Mouse (Mus musculus) heart, embryonic 11.5 days (tissue): ENCODE data around the gene Ankrd61. TPM values are rescaled to one million over a fixed set of nuclear protein-coding genes. Genes with fewer than 3 reads are reported as not detected.

Experiments used
- ATAC-seq: fragments of 200-750 bp; cut with Nextera tagmentation; replicated peaks from 2 replicates; pipeline ENCODE4 v1.8.0; 2017; ENCODE audit warnings: moderate library complexity; ENCODE audit not compliant: insufficient number of reproducible peaks, low FRiP score, low TSS enrichment
- H3K27ac ChIP-seq: fragments of 300-500 bp; sonication (generic); 2 replicates; pipeline ENCODE4 v1.5.1; 2014; ENCODE audit warnings: mild to moderate bottlenecking, low read depth, low read length
- H3K27me3 ChIP-seq: fragments of 300-500 bp; sonication (generic); 2 replicates; pipeline ENCODE4 v1.6.1; 2014; ENCODE audit warnings: mild to moderate bottlenecking, low read length, mixed read lengths; ENCODE audit not compliant: control insufficient read depth, insufficient read depth
- H3K36me3 ChIP-seq: fragments of 300-500 bp; sonication (generic); 2 replicates; pipeline ENCODE4 v1.6.1; 2014; ENCODE audit warnings: mild to moderate bottlenecking, low read length, moderate library complexity, mixed read lengths; ENCODE audit not compliant: control insufficient read depth, insufficient read depth
- H3K4me1 ChIP-seq: fragments of 300-500 bp; sonication (generic); 2 replicates; pipeline ENCODE4 v1.6.1; 2014; ENCODE audit warnings: low read length; ENCODE audit not compliant: control insufficient read depth, insufficient read depth
- H3K4me2 ChIP-seq: fragments of 300-500 bp; sonication (generic); 2 replicates; pipeline ENCODE4 v1.6.1; 2014; ENCODE audit warnings: mild to moderate bottlenecking, moderate library complexity
- H3K4me3 ChIP-seq: fragments of 300-500 bp; sonication (generic); 2 replicates; pipeline ENCODE4 v1.5.1; 2014; ENCODE audit warnings: low read depth, low read length
- H3K9ac ChIP-seq: fragments of 300-500 bp; sonication (generic); 2 replicates; pipeline ENCODE4 v1.6.1; 2014; ENCODE audit warnings: mild to moderate bottlenecking, low read depth, low read length, moderate library complexity
- H3K9me3 ChIP-seq: fragments of 300-500 bp; sonication (generic); replicated peaks from 2 replicates; pipeline ENCODE4 v1.6.1; 2016; ENCODE audit warnings: low read length; ENCODE audit not compliant: control insufficient read depth
- WGBS: fragments of 180-500 bp; shearing (Covaris S2); extraction: QIAGEN DNeasy Blood & Tissue Kit; methylation state at CpG from one replicate; pipeline ENCODE4 v1.1.7; 2014; ENCODE audit not compliant: insufficient replicate concordance; 5-methylcytosine and 5-hydroxymethylcytosine counted together
- polyA plus RNA-seq: library from polyadenylated mRNA; unstranded; fragments of >200 nt; fragmentation: Nextera tagmentation; extraction: Ambion mirVana; gene quantifications from 2 replicates; pipeline ENCODE4 v1.2.1, GENCODE M21; 2014

Ankrd61 gene
- polyA plus RNA-seq, 1 experiment from 2014 or later = 0.47 TPM

DNA sequence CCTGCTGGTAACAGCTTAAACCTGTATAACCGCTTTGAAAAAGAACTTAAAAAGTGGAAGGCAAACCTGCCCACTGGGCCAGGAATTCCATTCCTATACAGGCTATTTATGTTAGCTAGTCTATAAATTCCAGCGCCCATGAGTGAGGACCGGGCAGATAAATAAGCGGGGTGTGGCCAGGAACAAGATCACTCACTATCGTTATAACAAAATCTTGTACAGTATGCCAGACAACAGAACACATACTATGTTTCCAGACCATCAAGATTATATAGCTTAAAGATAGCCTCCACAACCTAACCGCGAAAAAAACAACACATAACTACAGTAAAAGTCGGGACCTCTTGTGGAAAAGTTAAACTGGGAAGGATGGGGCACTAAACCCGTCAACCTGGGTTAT, 11.4 kb upstream of the Ankrd61 start:
- 2% methylated on average over 9 of the region's 9 CpGs for WGBS
- Histone ChIP-seq H3K9me3 (no peaks in the 10 kb centered on the region), H3K9ac (peak overlapping the region; percentile 76), H3K36me3 (peaks cover 11% of the 10 kb centered on the region), H3K4me1 (peaks cover 19% of the 10 kb centered on the region), H3K4me2 (peak overlapping the region; percentile 80), H3K4me3 (peak overlapping the region; percentile 69), H3K27ac (peak overlapping the region; percentile 84), H3K27me3 (no peaks in the 10 kb centered on the region)
- no peak for ATAC-seq

DNA sequence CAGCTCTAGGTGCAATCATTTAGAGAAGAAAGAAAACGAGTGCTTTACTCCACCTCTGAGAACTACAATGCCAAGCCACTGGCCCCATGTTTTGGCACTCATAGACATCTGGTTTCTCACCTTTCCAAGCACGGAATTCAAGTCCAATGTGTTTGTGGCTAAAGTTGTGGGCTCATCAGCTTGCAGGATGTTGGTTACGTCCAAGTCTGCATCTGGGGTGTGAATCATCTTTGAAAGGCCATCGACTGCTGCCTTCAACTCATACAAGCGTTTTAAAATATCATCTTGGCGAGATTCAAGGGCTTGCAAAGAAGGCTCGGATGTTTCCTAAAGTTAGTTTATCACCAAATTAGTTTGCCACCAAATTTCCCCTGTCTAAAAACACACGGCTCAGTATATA, 8.9 kb upstream of the Ankrd61 start:
- Histone ChIP-seq H3K4me3 (no peak overlapping the region), H3K27ac (no peak overlapping the region), H3K4me1 (peaks cover 19% of the 10 kb centered on the region), H3K27me3 (no peaks in the 10 kb centered on the region), H3K9ac (no peak overlapping the region), H3K9me3 (no peaks in the 10 kb centered on the region), H3K4me2 (no peak overlapping the region), H3K36me3 (peaks cover 20% of the 10 kb centered on the region)
- 85% methylated on average over 8 of the region's 8 CpGs for WGBS
- ATAC-seq = no peak

DNA sequence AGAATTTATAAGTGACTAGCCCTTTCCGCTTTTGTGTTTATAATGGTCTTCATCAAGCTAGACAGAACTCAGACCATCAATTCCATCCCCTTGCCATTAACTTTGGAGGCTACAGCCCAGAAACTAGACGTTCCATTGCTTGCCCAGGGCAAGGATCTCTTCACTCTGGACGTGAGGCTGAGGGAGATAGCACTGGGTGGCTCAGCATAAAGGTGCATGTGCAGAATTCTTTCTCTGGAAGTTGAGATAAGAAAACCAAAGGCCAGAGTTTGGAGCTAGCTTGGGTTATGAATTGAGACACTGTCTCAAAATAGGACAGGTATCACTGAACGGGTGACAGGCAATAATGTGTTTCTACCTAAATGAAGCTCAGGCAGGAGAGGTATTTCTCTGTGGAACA, 6.3 kb upstream of the Ankrd61 start:
- Histone ChIP-seq H3K27ac (no peak overlapping the region), H3K4me3 (no peak overlapping the region), H3K4me2 (no peak overlapping the region), H3K9ac (no peak overlapping the region), H3K9me3 (no peaks in the 10 kb centered on the region), H3K36me3 (peaks cover 32% of the 10 kb centered on the region), H3K27me3 (no peaks in the 10 kb centered on the region), H3K4me1 (peaks cover 13% of the 10 kb centered on the region)
- no peak for ATAC-seq
- WGBS = 65% methylated on average over 4 of the region's 4 CpGs

DNA sequence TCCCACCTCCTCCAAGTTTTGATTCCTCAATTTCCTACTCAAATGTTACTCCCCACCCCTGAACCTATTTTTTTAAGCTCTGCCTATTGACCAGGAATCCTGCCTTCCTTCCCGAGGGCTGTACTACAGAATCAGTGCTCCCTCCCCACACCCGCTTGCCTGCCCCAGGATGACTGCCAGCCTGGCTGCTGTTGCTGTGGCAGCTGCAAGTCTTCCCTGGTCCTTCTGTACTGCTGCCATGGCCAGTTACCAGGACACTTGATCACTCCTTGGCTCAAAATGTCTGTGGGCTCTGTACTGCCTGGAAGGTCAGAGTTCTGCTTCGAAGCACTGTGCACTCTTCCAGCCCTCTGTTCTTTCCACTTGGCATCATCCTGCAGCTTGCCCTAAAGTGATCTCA, 4.6 kb upstream of the Ankrd61 start:
- WGBS = 85% methylated on average over 3 of the region's 3 CpGs
- ATAC-seq = no peak
- Histone ChIP-seq H3K36me3 (peaks cover 38% of the 10 kb centered on the region), H3K27ac (no peak overlapping the region), H3K4me1 (no peaks in the 10 kb centered on the region), H3K9ac (no peak overlapping the region), H3K27me3 (no peaks in the 10 kb centered on the region), H3K4me3 (no peak overlapping the region), H3K9me3 (no peaks in the 10 kb centered on the region), H3K4me2 (no peak overlapping the region)

DNA sequence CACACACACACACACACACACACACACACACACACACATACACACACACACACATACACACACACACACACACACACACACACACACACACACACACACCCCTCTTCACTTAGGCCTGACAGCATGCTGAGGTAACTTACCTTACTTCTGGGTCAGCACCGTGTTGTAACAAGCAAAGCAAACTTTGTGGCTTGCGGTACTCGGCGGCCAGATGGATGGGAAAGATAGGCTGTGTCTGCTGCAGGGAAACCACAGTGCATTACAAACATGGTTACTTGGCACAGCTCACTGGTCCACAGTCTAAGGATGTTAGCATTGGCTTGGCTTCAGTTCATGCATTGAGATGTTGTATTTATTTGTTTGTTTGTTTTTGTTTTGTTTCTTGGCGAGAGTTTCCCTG, 4.1 kb downstream of the Ankrd61 start:
- no peak overlapping the region for H3K27ac ChIP-seq
- no peak overlapping the region for H3K4me3 ChIP-seq
- H3K9ac ChIP-seq = no peak overlapping the region
- 81% methylated on average over 5 of the region's 5 CpGs for WGBS
- ATAC-seq = no peak
- no peaks in the 10 kb centered on the region for H3K27me3 ChIP-seq
- H3K4me2 ChIP-seq = no peak overlapping the region
- H3K36me3 ChIP-seq = peaks cover 19% of the 10 kb centered on the region
- no peaks in the 10 kb centered on the region for H3K4me1 ChIP-seq
- H3K9me3 ChIP-seq = no peaks in the 10 kb centered on the region

DNA sequence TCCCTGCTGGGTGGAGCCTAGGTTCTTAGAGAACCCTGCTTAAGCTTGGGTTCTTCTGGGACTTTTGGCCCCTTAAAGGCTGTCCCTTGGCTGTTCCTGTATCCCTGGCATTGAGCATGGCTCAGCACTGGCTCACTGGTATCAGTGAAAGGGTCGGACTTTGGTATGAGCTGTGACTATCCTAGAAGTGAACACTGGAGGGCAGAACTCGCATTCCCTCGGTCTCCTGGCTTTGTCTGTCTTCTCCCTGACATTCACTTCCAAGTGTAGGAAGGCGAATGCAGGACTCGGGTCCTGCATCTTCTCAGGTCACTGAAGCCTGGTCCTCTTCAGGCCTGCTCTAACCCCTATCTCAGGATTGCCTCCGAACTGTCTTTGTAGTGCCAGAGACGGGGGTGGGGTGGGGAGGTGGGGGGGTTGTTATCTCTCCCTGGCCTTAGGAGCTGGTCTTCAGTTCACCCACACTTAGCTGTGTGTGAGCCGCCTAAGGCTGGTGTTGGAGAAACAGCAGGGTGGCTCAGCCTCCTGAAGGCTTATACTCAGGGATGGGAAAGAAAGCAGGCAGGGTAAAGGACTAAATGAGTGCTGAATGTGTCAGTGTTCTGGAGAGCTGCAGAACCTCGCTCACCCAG, 5.1 kb downstream of the Ankrd61 start:
- no peak overlapping the region for H3K4me2 ChIP-seq
- no peak overlapping the region for H3K27ac ChIP-seq
- H3K9me3 ChIP-seq = no peaks in the 10 kb centered on the region
- H3K4me3 ChIP-seq = no peak overlapping the region
- H3K27me3 ChIP-seq = no peaks in the 10 kb centered on the region
- H3K36me3 ChIP-seq = peaks cover 14% of the 10 kb centered on the region
- no peak overlapping the region for H3K9ac ChIP-seq
- ATAC-seq = no peak; the same call in 1 of the 2 replicates
- 43% methylated on average over 9 of the region's 9 CpGs for WGBS
- H3K4me1 ChIP-seq = no peaks in the 10 kb centered on the region

DNA sequence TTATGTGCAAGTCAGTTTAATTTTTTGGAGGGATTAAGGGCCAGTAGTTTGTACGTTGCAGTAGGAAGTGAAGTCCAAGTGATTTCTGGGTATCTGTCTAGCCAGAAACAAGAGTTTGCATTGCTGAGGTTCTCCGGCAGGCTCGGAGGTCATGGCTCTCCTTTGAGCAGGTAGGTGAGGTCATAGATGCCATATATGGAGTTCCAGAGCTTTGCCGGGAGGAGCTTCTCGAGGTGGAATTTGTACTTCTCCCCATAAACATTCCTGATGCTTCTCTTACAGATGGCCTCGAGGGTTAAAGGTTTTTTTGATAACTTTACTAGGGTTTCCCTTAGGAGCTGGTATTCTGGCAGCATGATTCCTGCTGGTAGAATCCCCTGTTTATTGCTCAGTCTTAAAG, 6.7 kb downstream of the Ankrd61 start:
- no peak for ATAC-seq
- Histone ChIP-seq H3K4me1 (no peaks in the 10 kb centered on the region), H3K9me3 (no peaks in the 10 kb centered on the region), H3K4me3 (no peak overlapping the region), H3K27me3 (no peaks in the 10 kb centered on the region), H3K4me2 (no peak overlapping the region), H3K9ac (no peak overlapping the region), H3K36me3 (peaks cover 28% of the 10 kb centered on the region), H3K27ac (no peak overlapping the region)
- WGBS = 69% methylated on average over 6 of the region's 6 CpGs

DNA sequence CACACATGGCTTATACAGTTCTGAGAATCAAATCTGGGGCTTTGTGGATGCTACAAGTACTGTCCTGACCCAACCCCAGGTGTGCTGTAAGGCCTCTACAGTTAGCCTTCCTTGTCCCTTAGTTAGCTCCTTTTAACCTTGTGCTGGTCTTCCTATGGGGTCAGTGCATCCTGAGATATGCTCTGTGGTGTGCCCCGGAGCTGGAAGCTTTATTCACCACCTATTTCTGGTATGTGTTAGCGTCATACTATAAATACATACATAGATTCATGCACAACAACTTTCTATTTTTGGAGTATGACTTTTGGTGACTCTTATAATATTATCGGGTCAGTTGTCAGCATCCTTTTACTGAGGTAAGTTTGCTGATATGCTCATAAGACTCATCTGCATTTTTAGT, 12.2 kb downstream of the Ankrd61 start:
- H3K27ac ChIP-seq = no peak overlapping the region
- 93% methylated on average over 3 of the region's 3 CpGs for WGBS

DNA sequence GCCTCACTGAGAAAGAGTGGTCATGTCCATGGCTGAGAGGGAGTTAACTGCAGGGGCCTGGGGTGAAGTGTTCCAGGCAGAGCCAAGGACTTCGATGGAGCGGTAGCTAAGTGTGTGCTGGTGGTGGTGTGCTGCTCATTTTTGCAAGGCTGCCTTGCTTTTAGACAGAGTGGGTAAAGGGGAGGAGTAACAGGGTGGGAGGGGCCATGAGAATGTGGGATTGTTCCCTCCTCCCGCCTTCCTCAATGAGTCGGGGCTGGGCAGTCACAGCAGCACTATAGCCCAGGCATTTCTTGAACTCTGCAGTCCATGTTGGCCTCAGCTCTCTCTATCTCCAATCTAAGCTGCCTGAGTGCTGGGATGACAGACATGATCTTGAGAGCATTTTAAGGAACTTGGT, 22.9 kb downstream of the Ankrd61 start:
- peaks cover 34% of the 10 kb centered on the region for H3K36me3 ChIP-seq
- no peaks in the 10 kb centered on the region for H3K4me1 ChIP-seq
- no peak overlapping the region for H3K4me2 ChIP-seq
- 66% methylated on average over 4 of the region's 4 CpGs for WGBS
- H3K27me3 ChIP-seq = no peaks in the 10 kb centered on the region
- no peaks in the 10 kb centered on the region for H3K9me3 ChIP-seq
- no peak overlapping the region for H3K9ac ChIP-seq
- no peak overlapping the region for H3K4me3 ChIP-seq
- ATAC-seq = no peak; the same call in 1 of the 2 replicates
- no peak overlapping the region for H3K27ac ChIP-seq

More for the DNA sequence above, 12.2 kb downstream of the Ankrd61 start:
- ATAC-seq = no peak
- H3K9ac ChIP-seq = no peak overlapping the region
- no peaks in the 10 kb centered on the region for H3K27me3 ChIP-seq
- H3K4me2 ChIP-seq = no peak overlapping the region
- no peaks in the 10 kb centered on the region for H3K4me1 ChIP-seq
- peaks cover 45% of the 10 kb centered on the region for H3K36me3 ChIP-seq
- no peaks in the 10 kb centered on the region for H3K9me3 ChIP-seq
- H3K4me3 ChIP-seq = no peak overlapping the region
